Mouse (Mus musculus) kidney, embryonic 14.5 days (tissue): ENCODE data around the gene 0610030E20Rik. TPM values are rescaled to one million over a fixed set of nuclear protein-coding genes. Genes with fewer than 3 reads are reported as not detected.

Experiments used
- ATAC-seq: fragments of 200-750 bp; cut with Nextera tagmentation; 2 replicates; pipeline ENCODE4 v1.8.0; 2017; ENCODE audit warnings: moderate number of reproducible peaks, mild to moderate bottlenecking, moderate TSS enrichment, moderate library complexity; ENCODE audit not compliant: low FRiP score, low TSS enrichment
- H3K27ac ChIP-seq: fragments of 300-500 bp; sonication (generic); 2 replicates; pipeline ENCODE4 v1.5.1; 2014; ENCODE audit warnings: low read depth, mild to moderate bottlenecking, low read length, moderate library complexity, mixed read lengths
- H3K27me3 ChIP-seq: fragments of 300-500 bp; sonication (generic); 2 replicates; pipeline ENCODE4 v1.6.1; 2014; ENCODE audit warnings: mild to moderate bottlenecking, low read length; ENCODE audit not compliant: control insufficient read depth, insufficient read depth
- H3K36me3 ChIP-seq: fragments of 300-500 bp; sonication (generic); 2 replicates; pipeline ENCODE4 v1.6.1; 2014; ENCODE audit warnings: low read length, mixed read lengths; ENCODE audit not compliant: control insufficient read depth, insufficient read depth
- H3K4me1 ChIP-seq: fragments of 300-500 bp; sonication (generic); 2 replicates; pipeline ENCODE4 v1.6.1; 2014; ENCODE audit warnings: low read length, mixed read lengths; ENCODE audit not compliant: control insufficient read depth, insufficient read depth
- H3K4me2 ChIP-seq: fragments of 300-500 bp; sonication (generic); replicated peaks from 2 replicates; pipeline ENCODE4 v1.6.1; 2014; ENCODE audit warnings: low read depth, mild to moderate bottlenecking, low read length
- H3K4me3 ChIP-seq: fragments of 300-500 bp; sonication (generic); 2 replicates; pipeline ENCODE4 v1.5.1; 2014; ENCODE audit warnings: mild to moderate bottlenecking, low read length
- H3K9ac ChIP-seq: fragments of 300-500 bp; sonication (generic); 2 replicates; pipeline ENCODE4 v1.6.1; 2014; ENCODE audit warnings: low read depth, mild to moderate bottlenecking, low read length, moderate library complexity
- H3K9me3 ChIP-seq: fragments of 300-500 bp; sonication (generic); 2 replicates; pipeline ENCODE4 v1.6.1; 2016; ENCODE audit warnings: low read length; ENCODE audit not compliant: control insufficient read depth
- WGBS: fragments of 180-500 bp; shearing (Covaris S2); extraction: QIAGEN DNeasy Blood & Tissue Kit; methylation state at CpG from one replicate; pipeline ENCODE4 v1.1.7; 2014; 5-methylcytosine and 5-hydroxymethylcytosine counted together
- polyA plus RNA-seq: library from polyadenylated mRNA; unstranded; fragments of >200 nt; fragmentation: Nextera tagmentation; extraction: Ambion mirVana; gene quantifications from 2 replicates; pipeline ENCODE4 v1.2.1, GENCODE M21; 2014

0610030E20Rik gene
- polyA plus RNA-seq, 1 experiment from 2014 or later = 29.8 TPM

GRCm38 (mm10) chr6:72383952-72384351 lies 36.8 kb downstream of the 0610030E20Rik start:
- ATAC-seq = no peak
- Histone ChIP-seq H3K27ac (no peak overlapping the region), H3K4me1 (peaks cover 11% of the 10 kb centered on the region), H3K9ac (no peak overlapping the region), H3K27me3 (peaks cover 11% of the 10 kb centered on the region; the same call in 1 of the 2 replicates), H3K4me3 (no peak overlapping the region), H3K36me3 (peaks cover 10% of the 10 kb centered on the region), H3K9me3 (no peaks in the 10 kb centered on the region), H3K4me2 (no peak overlapping the region)
- 91% methylated on average over 7 of the region's 7 CpGs for WGBS

DNA sequence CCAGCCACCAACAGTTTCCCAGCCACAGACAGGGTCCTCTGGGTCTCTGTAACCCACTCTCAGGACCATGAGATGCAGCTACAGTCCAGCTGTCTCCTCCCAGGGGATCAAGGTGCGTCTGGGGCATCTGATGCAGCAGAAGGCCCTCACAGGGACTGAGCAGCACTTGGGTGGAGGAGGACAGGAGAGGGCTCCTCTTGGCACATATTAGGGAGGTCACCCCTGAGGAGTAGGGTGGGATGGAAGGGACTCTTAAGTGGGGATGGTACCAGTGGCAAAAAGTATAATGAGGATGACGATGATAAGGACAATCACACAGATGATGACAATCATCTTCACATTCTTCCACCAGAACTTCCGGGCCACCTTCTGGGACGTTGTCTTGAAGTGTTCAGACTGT lies 38.1 kb downstream of the 0610030E20Rik start:
- peaks cover 16% of the 10 kb centered on the region for H3K4me1 ChIP-seq
- H3K9me3 ChIP-seq = no peaks in the 10 kb centered on the region

DNA sequence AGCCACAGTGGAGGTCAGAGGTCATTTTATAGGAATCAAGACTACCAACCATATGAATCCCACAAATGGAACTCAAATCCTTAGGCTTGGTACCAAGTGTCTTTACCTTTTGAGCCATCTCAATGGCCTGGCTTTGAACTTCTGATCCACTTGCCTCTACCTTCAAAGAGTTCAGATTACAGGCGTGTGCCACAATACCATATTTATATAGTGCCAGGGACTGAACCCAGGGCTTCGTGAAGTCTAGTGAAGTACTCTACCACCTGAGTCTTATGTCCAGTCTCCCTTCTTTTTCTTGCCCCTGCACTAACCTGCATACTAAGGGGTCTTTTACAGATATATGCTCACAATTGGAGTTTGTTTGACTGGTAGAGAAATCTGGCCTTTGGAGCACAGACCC lies 39.4 kb downstream of the 0610030E20Rik start:
- WGBS = 90% methylated on average over 2 of the region's 2 CpGs
- Histone ChIP-seq H3K27me3 (no peaks in the 10 kb centered on the region), H3K4me3 (no peak overlapping the region), H3K27ac (no peak overlapping the region), H3K4me1 (peaks cover 25% of the 10 kb centered on the region), H3K36me3 (peaks cover 10% of the 10 kb centered on the region), H3K9ac (no peak overlapping the region), H3K9me3 (no peaks in the 10 kb centered on the region), H3K4me2 (no peak overlapping the region)
- no peak for ATAC-seq

More for the DNA sequence above, 38.1 kb downstream of the 0610030E20Rik start:
- Histone ChIP-seq H3K4me3 (no peak overlapping the region), H3K9ac (no peak overlapping the region), H3K27me3 (0 out of 2 replicates have a peak, but pooled peaks cover under 1% of the 10 kb centered on the region), H3K36me3 (peaks cover 10% of the 10 kb centered on the region), H3K4me2 (no peak overlapping the region), H3K27ac (no peak overlapping the region)
- WGBS = 87% methylated on average over 4 of the region's 4 CpGs
- ATAC-seq = no peak

GRCm38 (mm10) chr6:72387816-72388215 lies 40.7 kb downstream of the 0610030E20Rik start:
- Histone ChIP-seq H3K9me3 (no peaks in the 10 kb centered on the region), H3K27me3 (no peaks in the 10 kb centered on the region), H3K9ac (no peak overlapping the region), H3K4me1 (peaks cover 25% of the 10 kb centered on the region), H3K27ac (no peak overlapping the region), H3K4me2 (no peak overlapping the region), H3K4me3 (no peak overlapping the region), H3K36me3 (peaks cover 10% of the 10 kb centered on the region)
- WGBS = 59% methylated on average over 3 of the region's 3 CpGs
- no peak for ATAC-seq

GRCm38 (mm10) chr6:72388266-72388665 lies 41.1 kb downstream of the 0610030E20Rik start:
- no peak overlapping the region for H3K27ac ChIP-seq
- ATAC-seq = no peak
- no peaks in the 10 kb centered on the region for H3K9me3 ChIP-seq
- no peaks in the 10 kb centered on the region for H3K27me3 ChIP-seq
- no peak overlapping the region for H3K9ac ChIP-seq
- no peak overlapping the region for H3K4me3 ChIP-seq
- no peak overlapping the region for H3K4me2 ChIP-seq
- 61% methylated on average over 10 of the region's 10 CpGs for WGBS
- peaks cover 10% of the 10 kb centered on the region for H3K36me3 ChIP-seq
- peaks cover 25% of the 10 kb centered on the region for H3K4me1 ChIP-seq

- no peak overlapping the region for H3K27ac ChIP-seq
- peak overlapping the region; percentile 55 for H3K4me2 ChIP-seq
- H3K4me1 ChIP-seq = peaks cover 25% of the 10 kb centered on the region
- peak overlapping the region; percentile 73; the same call in 1 of the 2 replicates for H3K9ac ChIP-seq
- 83% methylated on average over 6 of the region's 6 CpGs for WGBS
- H3K4me3 ChIP-seq = no peak overlapping the region; the same call in 1 of the 2 replicates
- no peaks in the 10 kb centered on the region for H3K9me3 ChIP-seq
- ATAC-seq = no peak
- peaks cover 10% of the 10 kb centered on the region for H3K36me3 ChIP-seq
- no peaks in the 10 kb centered on the region for H3K27me3 ChIP-seq
Observed at GRCm38 (mm10) chr6:72388791-72389329, 41.7 kb downstream of the 0610030E20Rik start.

- peak; percentile 32 for ATAC-seq
- peak overlapping the region; percentile 55 for H3K4me2 ChIP-seq
- no peaks in the 10 kb centered on the region for H3K27me3 ChIP-seq
- no peaks in the 10 kb centered on the region for H3K9me3 ChIP-seq
- peaks cover 25% of the 10 kb centered on the region for H3K4me1 ChIP-seq
- peaks cover 10% of the 10 kb centered on the region for H3K36me3 ChIP-seq
- peak overlapping the region; percentile 97 for H3K27ac ChIP-seq
- 17% methylated on average over 13 of the region's 13 CpGs for WGBS
- H3K4me3 ChIP-seq = peak overlapping the region; percentile 54
- H3K9ac ChIP-seq = peak overlapping the region; percentile 73
Observed at GRCm38 (mm10) chr6:72389471-72389940, 42.4 kb downstream of the 0610030E20Rik start.

GRCm38 (mm10) chr6:72389941-72390771 lies 43.0 kb downstream of the 0610030E20Rik start, which contains the start of gene Vamp8:
TSS of gene Vamp8 (minus strand) at chr6:72390703.
- peak within 1 kb of the TSS; percentile 55 for H3K4me2 ChIP-seq
- WGBS = 1% methylated on average over 32 of the region's 33 CpGs
- H3K9ac ChIP-seq = peak within 1 kb of the TSS; percentile 73
- H3K4me1 ChIP-seq = peaks cover 25% of the 10 kb centered on the region
- H3K36me3 ChIP-seq = peaks cover 8% of the 10 kb centered on the region
- H3K9me3 ChIP-seq = no peaks in the 10 kb centered on the region
- ATAC-seq = peak; percentile 71
- peak within 1 kb of the TSS; percentile 54 for H3K4me3 ChIP-seq
- H3K27me3 ChIP-seq = no peaks in the 10 kb centered on the region
- peak within 1 kb of the TSS; percentile 97 for H3K27ac ChIP-seq
